Mouse (Mus musculus) limb, embryonic 14.5 days (tissue): ENCODE measurements at regions not wholly inside any gene's neighbourhood (a gene's known extent, or its start where the extent isn't known, plus 50 kb on each side); places are given as distances from the start of the nearest gene placed in this dataset.

Source experiments
- ATAC-seq: fragments of 200-750 bp; cut with Nextera tagmentation; 2 replicates; pipeline ENCODE4 v1.8.0; 2017; ENCODE audit warnings: low read depth, moderate number of reproducible peaks, moderate TSS enrichment; ENCODE audit not compliant: low FRiP score
- DNase-seq: peaks from one replicate; pipeline ENCODE4 v3.0.0-alpha.2; 2015; ENCODE audit warnings: low spot score
- H3K27ac ChIP-seq: fragments of 300-500 bp; sonication (generic); replicated peaks from 2 replicates; pipeline ENCODE4 v1.5.1; 2014; ENCODE audit warnings: low read depth, mild to moderate bottlenecking, low read length, moderate library complexity, mixed read lengths
- H3K27me3 ChIP-seq: fragments of 300-500 bp; sonication (generic); 2 replicates; pipeline ENCODE4 v1.6.1; 2014; ENCODE audit warnings: low read length, mixed read lengths; ENCODE audit not compliant: control insufficient read depth, insufficient read depth
- H3K36me3 ChIP-seq: fragments of 300-500 bp; sonication (generic); 2 replicates; pipeline ENCODE4 v1.6.1; 2014; ENCODE audit warnings: mild to moderate bottlenecking, low read length, moderate library complexity, mixed read lengths; ENCODE audit not compliant: control insufficient read depth, insufficient read depth
- H3K4me1 ChIP-seq: fragments of 300-500 bp; sonication (generic); 2 replicates; pipeline ENCODE4 v1.6.1; 2014; ENCODE audit warnings: antibody characterized with exemption, low read length, mixed read lengths; ENCODE audit not compliant: control insufficient read depth, insufficient read depth
- H3K4me2 ChIP-seq: fragments of 300-500 bp; sonication (generic); replicated peaks from 2 replicates; pipeline ENCODE4 v1.6.1; 2014; ENCODE audit warnings: low read depth, mild to moderate bottlenecking, low read length, moderate library complexity; ENCODE audit not compliant: severe bottlenecking
- H3K4me3 ChIP-seq: fragments of 300-500 bp; sonication (generic); replicated peaks from 2 replicates; pipeline ENCODE4 v1.5.1; 2014; ENCODE audit warnings: low read length
- H3K9ac ChIP-seq: fragments of 300-500 bp; sonication (generic); 2 replicates; pipeline ENCODE4 v1.6.1; 2014; ENCODE audit warnings: mild to moderate bottlenecking, low read depth, low read length, moderate library complexity; ENCODE audit not compliant: severe bottlenecking
- H3K9me3 ChIP-seq: fragments of 300-500 bp; sonication (generic); 2 replicates; pipeline ENCODE4 v1.6.1; 2016; ENCODE audit warnings: low read length; ENCODE audit not compliant: control insufficient read depth
- POLR2A ChIP-seq: fragments of 200-500 bp; IDR thresholded peaks from 2 replicates; pipeline ENCODE4 v1.8.0; 2012; ENCODE audit warnings: inconsistent platforms, mild to moderate bottlenecking, moderate library complexity, borderline replicate concordance; ENCODE audit not compliant: insufficient read depth, insufficient read length; ENCODE audit errors: extremely low read depth
- WGBS: fragments of 180-500 bp; shearing (Covaris S2); extraction: QIAGEN DNeasy Blood & Tissue Kit; methylation state at CpG from one replicate; pipeline ENCODE4 v1.1.7; 2014; 5-methylcytosine and 5-hydroxymethylcytosine counted together

GRCm38 (mm10) chr13:71235338-71235737 lies 393.7 kb upstream of the Adamts16 start:
- Histone ChIP-seq H3K4me3 (no peak overlapping the region), H3K36me3 (no peaks in the 10 kb centered on the region), H3K27ac (no peak overlapping the region), H3K9ac (no peak overlapping the region), H3K27me3 (no peaks in the 10 kb centered on the region), H3K4me1 (no peaks in the 10 kb centered on the region), H3K9me3 (no peaks in the 10 kb centered on the region), H3K4me2 (no peak overlapping the region)
- no peak for TF ChIP-seq POLR2A
- ATAC-seq (no peak), DNase-seq (no peak)
- 91% methylated on average over 4 of the region's 4 CpGs for WGBS

GRCm38 (mm10) chr13:71231182-71231581 lies 389.6 kb upstream of the Adamts16 start:
- Histone ChIP-seq H3K27ac (no peak overlapping the region), H3K9ac (no peak overlapping the region), H3K9me3 (no peaks in the 10 kb centered on the region), H3K27me3 (no peaks in the 10 kb centered on the region), H3K4me1 (no peaks in the 10 kb centered on the region), H3K36me3 (no peaks in the 10 kb centered on the region), H3K4me2 (no peak overlapping the region), H3K4me3 (no peak overlapping the region)
- 60% methylated on average over 5 of the region's 5 CpGs for WGBS
- ATAC-seq (no peak), DNase-seq (no peak)
- no peak for TF ChIP-seq POLR2A

GRCm38 (mm10) chr13:71214776-71215175 lies 373.2 kb upstream of the Adamts16 start:
- DNase-seq = peak; percentile 11
- no peak for ATAC-seq
- Histone ChIP-seq H3K4me2 (no peak overlapping the region), H3K4me3 (no peak overlapping the region), H3K36me3 (no peaks in the 10 kb centered on the region), H3K9ac (no peak overlapping the region), H3K9me3 (no peaks in the 10 kb centered on the region), H3K27ac (no peak overlapping the region), H3K27me3 (no peaks in the 10 kb centered on the region), H3K4me1 (no peaks in the 10 kb centered on the region)
- no peak for TF ChIP-seq POLR2A
- 21% methylated on average over 5 of the region's 5 CpGs for WGBS

- WGBS = 77% methylated on average over 4 of the region's 4 CpGs
- Histone ChIP-seq H3K27me3 (no peaks in the 10 kb centered on the region), H3K27ac (no peak overlapping the region), H3K36me3 (no peaks in the 10 kb centered on the region), H3K4me3 (no peak overlapping the region), H3K9ac (no peak overlapping the region), H3K4me2 (no peak overlapping the region), H3K9me3 (no peaks in the 10 kb centered on the region), H3K4me1 (no peaks in the 10 kb centered on the region)
- ATAC-seq (no peak), DNase-seq (no peak)
- TF ChIP-seq POLR2A = no peak
Measured at GRCm38 (mm10) chr13:71211363-71211762, 369.8 kb upstream of the Adamts16 start.

- 70% methylated on average over 7 of the region's 7 CpGs for WGBS
- Histone ChIP-seq H3K36me3 (no peaks in the 10 kb centered on the region), H3K4me2 (no peak overlapping the region), H3K27ac (no peak overlapping the region), H3K4me3 (no peak overlapping the region), H3K27me3 (no peaks in the 10 kb centered on the region), H3K4me1 (no peaks in the 10 kb centered on the region), H3K9me3 (no peaks in the 10 kb centered on the region), H3K9ac (no peak overlapping the region)
- ATAC-seq (no peak), DNase-seq (no peak)
- TF ChIP-seq POLR2A = no peak
Measured at GRCm38 (mm10) chr13:71210658-71211251, 369.1 kb upstream of the Adamts16 start.

GRCm38 (mm10) chr13:71205708-71206107 lies 364.1 kb upstream of the Adamts16 start:
- Histone ChIP-seq H3K4me1 (no peaks in the 10 kb centered on the region), H3K27me3 (no peaks in the 10 kb centered on the region), H3K4me3 (no peak overlapping the region), H3K9ac (no peak overlapping the region), H3K9me3 (no peaks in the 10 kb centered on the region), H3K4me2 (no peak overlapping the region), H3K36me3 (no peaks in the 10 kb centered on the region), H3K27ac (no peak overlapping the region)
- TF ChIP-seq POLR2A = no peak
- ATAC-seq = no peak
- 29% methylated on average over 3 of the region's 3 CpGs for WGBS
- DNase-seq = no peak
